Mouse (Mus musculus): Measurements from ENCODE around the gene Ppp4r4. TPM values are rescaled to one million over a fixed set of nuclear protein-coding genes. Genes with fewer than 3 reads are reported as not detected.
A peak's percentile ranks its signal among the peaks of the same experiment; 100 is the strongest.

Ppp4r4 gene
- total and polyA plus RNA-seq, 3 experiments, result 1.0 to 3.0 TPM; not detected in 1

DNA sequence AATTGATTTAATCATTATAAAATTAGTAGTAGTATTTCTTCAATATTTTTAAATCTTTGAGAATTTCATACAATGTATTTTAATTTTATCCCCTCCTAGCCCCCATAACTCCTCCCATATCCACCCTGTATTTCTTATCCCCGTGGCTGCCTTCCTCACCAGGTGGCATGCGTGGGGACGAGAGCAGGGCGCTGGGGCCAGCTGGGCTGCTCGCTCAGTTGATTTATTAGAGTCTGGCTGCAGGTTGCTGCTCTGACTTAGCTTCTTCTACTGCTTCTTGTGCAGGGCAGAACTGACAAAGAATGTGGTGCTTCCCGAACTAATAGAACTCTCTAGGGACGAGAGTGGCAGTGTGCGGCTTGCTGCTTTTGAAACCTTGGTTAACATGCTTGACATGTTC lies 51.7 kb downstream of the Ppp4r4 start:
- H3K4me3 ChIP-seq (ENCODE audit: control insufficient read depth in 1 of 2, insufficient read depth in 1 of 2, low read depth in 2 of 2, low read length in 2 of 2), result no peak overlapping the region
- no peaks in the 10 kb centered on the region for H3K27me3 ChIP-seq (ENCODE audit: control insufficient read depth in 1 of 2, insufficient read depth in 2 of 2, low read length in 2 of 2)
- TF ChIP-seq SIN3A (IDR thresholded peaks at IDR 0.05; ENCODE audit: low read length), result no peak
- no peak for TF ChIP-seq HCFC1 (IDR thresholded peaks at IDR 0.05; ENCODE audit: low read depth, low read length)
- no peak for TF ChIP-seq RCOR1 (IDR thresholded peaks at IDR 0.05; ENCODE audit: low read depth, low read length)
- no peak for TF ChIP-seq USF2 (IDR thresholded peaks at IDR 0.05; ENCODE audit: borderline replicate concordance in 1 of 2, insufficient read depth in 1 of 2, low read depth in 1 of 2, low read length in 2 of 2)
- no peaks in the 10 kb centered on the region for H3K36me3 ChIP-seq (ENCODE audit: control insufficient read depth in 1 of 2, insufficient read depth in 2 of 2, low read length in 2 of 2)
- H3K4me1 ChIP-seq (ENCODE audit: control insufficient read depth in 1 of 2, insufficient read depth in 2 of 2, low read length in 2 of 2), result no peaks in the 10 kb centered on the region
- no peak overlapping the region for H3K27ac ChIP-seq (ENCODE audit: control insufficient read depth, low read depth, low read length)
- no peaks in the 10 kb centered on the region; the same call in 1 of the 2 replicates for H3K79me2 ChIP-seq (ENCODE audit: control insufficient read depth, insufficient read depth, low read length, poor library complexity)
- no peak for DNase-seq (ENCODE audit: low read depth, low spot score)
- no peaks in the 10 kb centered on the region for H3K9me3 ChIP-seq (replicated peaks; ENCODE audit: insufficient read depth, low read length)
- no peak overlapping the region for H3K9ac ChIP-seq (ENCODE audit: control insufficient read depth, low read depth, low read length, poor library complexity, severe bottlenecking)

DNA sequence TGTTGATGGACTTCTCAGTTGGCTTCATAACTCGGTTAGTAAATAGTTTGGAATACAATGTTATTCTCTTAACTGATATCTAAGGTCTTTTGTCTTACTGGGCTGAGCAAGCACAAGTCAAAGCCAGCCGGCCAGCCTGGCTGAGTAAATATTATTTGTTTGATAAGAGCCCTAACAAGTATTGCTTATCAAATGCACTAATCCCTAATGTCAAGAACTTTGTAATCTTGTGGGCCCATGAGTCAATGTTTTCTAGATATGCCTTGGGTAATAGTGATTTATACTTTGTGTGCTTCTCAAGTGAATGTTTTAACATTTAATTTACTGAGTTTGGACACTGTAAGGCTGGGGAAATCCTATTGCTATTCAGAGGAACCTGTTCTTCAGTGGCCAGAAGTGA lies 66.3 kb downstream of the Ppp4r4 start:
- Histone ChIP-seq H3K36me3 (ENCODE audit: control insufficient read depth in 1 of 2, insufficient read depth in 2 of 2, low read length in 2 of 2) (peaks cover 0 to 9% of the 10 kb centered on the region in 2 experiments; a peak in 2 of 4 replicates), H3K4me1 (ENCODE audit: control insufficient read depth in 1 of 2, insufficient read depth in 2 of 2, low read length in 2 of 2) (peaks cover 0 to 5% of the 10 kb centered on the region in 2 experiments; a peak in 1 of 4 replicates), H3K9me3 (replicated peaks; ENCODE audit: insufficient read depth, low read length) (no peaks in the 10 kb centered on the region), H3K27ac (ENCODE audit: control insufficient read depth, low read depth, low read length) (no peak overlapping the region), H3K79me2 (ENCODE audit: control insufficient read depth, insufficient read depth, low read length, poor library complexity) (no peaks in the 10 kb centered on the region), H3K4me3 (ENCODE audit: control insufficient read depth in 1 of 2, insufficient read depth in 1 of 2, low read depth in 2 of 2, low read length in 2 of 2) (no peak overlapping the region), H3K9ac (ENCODE audit: control insufficient read depth, low read depth, low read length, poor library complexity, severe bottlenecking) (no peak overlapping the region), H3K27me3 (ENCODE audit: control insufficient read depth in 1 of 2, insufficient read depth in 2 of 2, low read length in 2 of 2) (no peaks in the 10 kb centered on the region)
- TF ChIP-seq TAL1 (IDR thresholded peaks at IDR 0.05; ENCODE audit: low read length) (peak; percentile 54), TCF12 (IDR thresholded peaks at IDR 0.05; ENCODE audit: low read depth, low read length) (peak; percentile 61), ETS1 (IDR thresholded peaks at IDR 0.05; ENCODE audit: low read depth, low read length) (no peak), UBTF (IDR thresholded peaks at IDR 0.05; ENCODE audit: borderline replicate concordance, insufficient read depth, low read depth, low read length) (no peak), EP300 (IDR thresholded peaks at IDR 0.05; ENCODE audit: low read depth in 1 of 2, low read length in 2 of 2) (peak; percentile 50 to 70), ZNF384 (IDR thresholded peaks at IDR 0.05; ENCODE audit: low read depth, low read length) (no peak), JUND (IDR thresholded peaks at IDR 0.05; ENCODE audit: low read depth, low read length) (no peak), RCOR1 (IDR thresholded peaks at IDR 0.05; ENCODE audit: low read depth, low read length) (peak; percentile 83), MAX (IDR thresholded peaks at IDR 0.05; ENCODE audit: low read length) (no peak), POLR2A (IDR thresholded peaks at IDR 0.05; ENCODE audit: control insufficient read depth in 1 of 2, insufficient read depth in 1 of 2, low read depth in 1 of 2, low read length in 2 of 2, poor library complexity in 1 of 2) (no peak), MYB (IDR thresholded peaks at IDR 0.05; ENCODE audit: low read depth, low read length) (no peak), USF2 (IDR thresholded peaks at IDR 0.05; ENCODE audit: borderline replicate concordance in 1 of 2, insufficient read depth in 1 of 2, low read depth in 1 of 2, low read length in 2 of 2) (no peak), E2F4 (IDR thresholded peaks at IDR 0.05; ENCODE audit: borderline replicate concordance, low read depth, low read length) (no peak), GATA1 (IDR thresholded peaks at IDR 0.05; ENCODE audit: low read depth, low read length) (peak; percentile 68), ZC3H11A (IDR thresholded peaks at IDR 0.05; ENCODE audit: low read depth, low read length) (no peak), SIN3A (IDR thresholded peaks at IDR 0.05; ENCODE audit: low read length) (no peak), MYC (IDR thresholded peaks at IDR 0.05; ENCODE audit: low read depth, low read length) (no peak), MEF2A (IDR thresholded peaks at IDR 0.05; ENCODE audit: extremely low read depth, insufficient replicate concordance, low read depth, low read length, poor library complexity, severe bottlenecking) (no peak), CTCF (IDR thresholded peaks at IDR 0.05 in 2 of 3, conservative IDR thresholded peaks at IDR 0.05 in 1 of 3; ENCODE audit: control insufficient read depth in 1 of 3, insufficient read depth in 1 of 3, low read depth in 2 of 3, low read length in 3 of 3, poor library complexity in 1 of 3, severe bottlenecking in 1 of 3) (no peak), ELF1 (IDR thresholded peaks at IDR 0.05; ENCODE audit: low read depth, low read length) (no peak), USF1 (IDR thresholded peaks at IDR 0.05; ENCODE audit: low read depth, low read length) (no peak), MXI1 (IDR thresholded peaks at IDR 0.05; ENCODE audit: low read depth, low read length) (no peak), HCFC1 (IDR thresholded peaks at IDR 0.05; ENCODE audit: low read depth, low read length) (no peak)
- peak; percentile 23 for DNase-seq (ENCODE audit: low read depth, low spot score)

All from MEL (cell line).